Mouse (Mus musculus) spleen, adult 2 months (tissue): ENCODE measurements around the gene Cdk17.

Source experiments
- CTCF ChIP-seq: fragments of 200-500 bp; IDR thresholded peaks from 2 replicates; pipeline ENCODE4 v1.5.1; 2011; ENCODE audit warnings: mild to moderate bottlenecking, inconsistent platforms; ENCODE audit not compliant: insufficient read depth, insufficient read length, insufficient replicate concordance; ENCODE audit errors: extremely low read depth
- POLR2A ChIP-seq: fragments of 200-500 bp; IDR thresholded peaks from 2 replicates; pipeline ENCODE4 v1.6.1; 2011; ENCODE audit warnings: low read depth, low read length, inconsistent platforms

GRCm38 (mm10) chr10:93123957-93124613 lies 36.6 kb upstream of the Cdk17 start:
- TF ChIP-seq POLR2A (peak; percentile 47; the same call in 1 of the 2 replicates), CTCF (no peak)
